Mouse (Mus musculus) liver, embryonic 14.5 days (tissue): ENCODE data around the gene Rab9.

Source experiments
- CTCF ChIP-seq: IDR thresholded peaks from 2 replicates; pipeline ENCODE4 v1.5.1; 2016; ENCODE audit warnings: antibody characterized with exemption, low read depth, control low read depth
- EP300 ChIP-seq: IDR thresholded peaks from 2 replicates; pipeline ENCODE4 v1.6.1; 2016; ENCODE audit warnings: antibody characterized with exemption, low read depth

GRCm38 (mm10) chrX:166455525-166455924, 24.1 kb downstream of the Rab9 start:
- TF ChIP-seq CTCF = no peak
- no peak for TF ChIP-seq EP300
